ENCODE assay signal across 8 mouse cellular contexts in genomic region chr1:84695517-84696411, GRCm38 (mm10). TPM values are rescaled to one million over a fixed set of nuclear protein-coding genes. Genes with fewer than 3 reads are reported as not detected.
DNase-seq lines count a peak whose midpoint lies in the region; ATAC-seq and TF ChIP-seq lines count a peak whose summit lies in the region.

Gene Dner, minus strand, starts transcription at chr1:84696221.

- H3K4me3 ChIP-seq in heart, embryonic 12.5 days, result peak within 1 kb of the TSS; percentile 53
- H3K4me3 ChIP-seq in kidney, embryonic 15.5 days (replicated peaks), result peak within 1 kb of the TSS; percentile 48
- H3K4me3 ChIP-seq in midbrain, postnatal 0 days (ENCODE audit: low read depth, low read length), result peak within 1 kb of the TSS; percentile 91
- H3K4me3 ChIP-seq in stomach, embryonic 15.5 days (replicated peaks), result peak within 1 kb of the TSS; percentile 45

- H3K9ac ChIP-seq in heart, embryonic 12.5 days, result peak within 1 kb of the TSS; percentile 41; the same call in 1 of the 2 replicates
- no peak within 1 kb of the TSS for H3K9ac ChIP-seq in kidney, embryonic 15.5 days
- H3K9ac ChIP-seq in midbrain, postnatal 0 days (replicated peaks; ENCODE audit: low read length, poor library complexity, severe bottlenecking), result peak within 1 kb of the TSS; percentile 89
- H3K9ac ChIP-seq in stomach, embryonic 15.5 days, result no peak within 1 kb of the TSS

- H3K9me3 ChIP-seq in heart, embryonic 12.5 days (replicated peaks), result 0 out of 2 replicates have a peak, but pooled peaks cover 2% of the 10 kb centered on the region
- no peaks in the 10 kb centered on the region for H3K9me3 ChIP-seq in kidney, embryonic 15.5 days (replicated peaks)
- no peaks in the 10 kb centered on the region for H3K9me3 ChIP-seq in midbrain, postnatal 0 days (ENCODE audit: low read length)
- no peaks in the 10 kb centered on the region for H3K9me3 ChIP-seq in stomach, embryonic 15.5 days

- peaks cover 9% of the 10 kb centered on the region for H3K4me1 ChIP-seq in heart, embryonic 12.5 days (replicated peaks)
- H3K4me1 ChIP-seq in kidney, embryonic 15.5 days, result peaks cover 16% of the 10 kb centered on the region
- H3K4me1 ChIP-seq in midbrain, postnatal 0 days (ENCODE audit: insufficient read depth, low read length), result peaks cover 11% of the 10 kb centered on the region
- peaks cover 12% of the 10 kb centered on the region for H3K4me1 ChIP-seq in stomach, embryonic 15.5 days

- ATAC-seq in heart, embryonic 12.5 days (ENCODE audit: insufficient number of reproducible peaks, low FRiP score), result peak; percentile 82
- ATAC-seq in kidney, embryonic 15.5 days (replicated peaks; ENCODE audit: low FRiP score), result peak; percentile 95
- peak; percentile 77 for ATAC-seq in midbrain, postnatal 0 days (ENCODE audit: low FRiP score)
- ATAC-seq in stomach, embryonic 15.5 days (ENCODE audit: insufficient read depth, low FRiP score, low read depth), result peak; percentile 82; the same call in 1 of the 2 replicates

- under 1% methylated on average over 75 of the region's 75 CpGs for WGBS in heart, embryonic 12.5 days
- WGBS in kidney, embryonic 15.5 days, result under 1% methylated on average over 67 of the region's 75 CpGs
- under 1% methylated on average over 54 of the region's 75 CpGs for WGBS in midbrain, postnatal 0 days
- WGBS in stomach, embryonic 15.5 days, result under 1% methylated on average over 74 of the region's 75 CpGs

- peak; percentile 8 to 18 for DNase-seq in spleen, adult 18-20 months
- DNase-seq in spleen, adult 12 weeks (ENCODE audit: low spot score), result no peak
- peak; percentile 33 for DNase-seq in fibroblast of lung, adult 2 months (ENCODE audit: low read depth)
- peak; percentile 75 for DNase-seq in liver
- DNase-seq in midbrain, postnatal 0 days (ENCODE audit: low spot score), result peak; percentile 78

- no peak within 1 kb of the TSS for H3K27ac ChIP-seq in heart, embryonic 12.5 days (ENCODE audit: poor library complexity, severe bottlenecking)
- H3K27ac ChIP-seq in kidney, embryonic 15.5 days, result no peak within 1 kb of the TSS
- peak within 1 kb of the TSS; percentile 85 for H3K27ac ChIP-seq in midbrain, postnatal 0 days (ENCODE audit: low read depth, low read length)
- H3K27ac ChIP-seq in stomach, embryonic 15.5 days, result no peak within 1 kb of the TSS

- H3K4me2 ChIP-seq in heart, embryonic 12.5 days, result peak within 1 kb of the TSS; percentile 99
- H3K4me2 ChIP-seq in kidney, embryonic 15.5 days, result peak within 1 kb of the TSS; percentile 90
- peak within 1 kb of the TSS; percentile 64 for H3K4me2 ChIP-seq in midbrain, postnatal 0 days (ENCODE audit: low read depth, low read length, poor library complexity, severe bottlenecking)
- H3K4me2 ChIP-seq in stomach, embryonic 15.5 days, result peak within 1 kb of the TSS; percentile 93

- H3K27me3 ChIP-seq in heart, embryonic 12.5 days (replicated peaks), result peaks cover 43% of the 10 kb centered on the region
- peaks cover 39% of the 10 kb centered on the region for H3K27me3 ChIP-seq in kidney, embryonic 15.5 days
- no peaks in the 10 kb centered on the region for H3K27me3 ChIP-seq in midbrain, postnatal 0 days (ENCODE audit: insufficient read depth, low read length)
- peaks cover 29% of the 10 kb centered on the region for H3K27me3 ChIP-seq in stomach, embryonic 15.5 days (replicated peaks)

- no peaks in the 10 kb centered on the region for H3K36me3 ChIP-seq in heart, embryonic 12.5 days
- no peaks in the 10 kb centered on the region for H3K36me3 ChIP-seq in kidney, embryonic 15.5 days
- H3K36me3 ChIP-seq in midbrain, postnatal 0 days (ENCODE audit: insufficient read depth, low read length), result no peaks in the 10 kb centered on the region
- no peaks in the 10 kb centered on the region for H3K36me3 ChIP-seq in stomach, embryonic 15.5 days

- TF ChIP-seq CTCF in midbrain, postnatal 0 days (IDR thresholded peaks at IDR 0.05), result peak; percentile 64

RNA-seq across cellular contexts. Expression of gene Dner, which starts in this region (rescaled TPM):
- polyA plus RNA-seq in heart, embryonic 12.5 days (2016; fragmentation: Nextera tagmentation; extraction: Ambion mirVana), result 1.0 and 1.2 TPM in 2 replicates
- 1.3 and 2.5 TPM in 2 replicates for polyA plus RNA-seq in kidney, embryonic 15.5 days (2015; fragmentation: Nextera tagmentation; extraction: Ambion mirVana)
- 321 TPM in 2 replicates for total RNA-seq in midbrain, postnatal 0 days (2014; rRNA removed)
- polyA plus RNA-seq in midbrain, postnatal 0 days (2015; fragmentation: Nextera tagmentation; extraction: Ambion mirVana), result 323 and 326 TPM in 2 replicates
- 3.7 and 4.3 TPM in 2 replicates for polyA plus RNA-seq in stomach, embryonic 15.5 days (2015; fragmentation: Nextera tagmentation; extraction: Ambion mirVana)

Comparison
In these comparisons a context has a peak if more than half of its experiments do, and no peak if none do; other contexts are left out.
1. RNA of gene Dner (polyA plus RNA-seq): 323 to 326 TPM in midbrain, postnatal 0 days; 3.7 to 4.3 TPM in stomach, embryonic 15.5 days, 1.3 to 2.5 TPM in kidney, embryonic 15.5 days and 1.0 to 1.2 TPM in heart, embryonic 12.5 days; every median in the first group is over 10 times any median in the second.
2. H3K9ac ChIP-seq: peak in heart, embryonic 12.5 days (single experiment) and midbrain, postnatal 0 days (single experiment); none in kidney, embryonic 15.5 days (single experiment) and stomach, embryonic 15.5 days (single experiment).
3. Peak in every context shown above with its lines, with median percentiles within 50 percentile points of each other: ATAC-seq, H3K4me2 ChIP-seq and H3K4me3 ChIP-seq.